ENCODE assay signal across 15 mouse cellular contexts in genomic region chr6:72370091-72370490, GRCm38 (mm10). TPM values are rescaled to one million over a fixed set of nuclear protein-coding genes. Genes with fewer than 3 reads are reported as not detected.
DNase-seq lines count a peak whose midpoint lies in the region; ATAC-seq and TF ChIP-seq lines count a peak whose summit lies in the region.
"Had no signal": no experiment of that assay in that cellular context is flagged by ENCODE, and none has a peak within 500 bp of the region (broad histone marks: within the 10 kb centered on the region; RNA-seq: fewer than 3 reads in every experiment).

No protein-coding gene starts in this region.

- DNase-seq in heart, postnatal 36 days, result no peak
- DNase-seq in spleen, adult 2 months (ENCODE audit: low read depth in 1 of 2, low spot score in 2 of 2), result no peak
- DNase-seq in spleen, adult 12 weeks (ENCODE audit: low spot score), result no peak
- DNase-seq in adrenal gland, postnatal 36 days, result peak; percentile 84
- no peak for DNase-seq in stomach, postnatal 0 days (ENCODE audit: low spot score)
- no peak for DNase-seq in limb, embryonic 10.5 days (ENCODE audit: low spot score)
- DNase-seq: kidney, adult 8-10 months had no signal

- H3K27me3 ChIP-seq in heart, embryonic 12.5 days (replicated peaks), result no peaks in the 10 kb centered on the region
- no peaks in the 10 kb centered on the region for H3K27me3 ChIP-seq in spleen, adult 2 months (ENCODE audit: control insufficient read depth, insufficient read depth, low read length)
- no peaks in the 10 kb centered on the region for H3K27me3 ChIP-seq in stomach, postnatal 0 days (ENCODE audit: control insufficient read depth, insufficient read depth, low read length)
- H3K27me3 ChIP-seq in hindbrain, embryonic 13.5 days, result no peaks in the 10 kb centered on the region
- H3K27me3 ChIP-seq in limb, embryonic 10.5 days (ENCODE audit: low read depth, poor library complexity, severe bottlenecking), result no peaks in the 10 kb centered on the region
- H3K27me3 ChIP-seq: limb, embryonic 15.5 days had no signal

- no peaks in the 10 kb centered on the region for H3K9me3 ChIP-seq in heart, embryonic 12.5 days (replicated peaks)
- no peaks in the 10 kb centered on the region for H3K9me3 ChIP-seq in stomach, postnatal 0 days (ENCODE audit: control insufficient read depth, low read length)
- H3K9me3 ChIP-seq in hindbrain, embryonic 13.5 days, result no peaks in the 10 kb centered on the region
- no peaks in the 10 kb centered on the region for H3K9me3 ChIP-seq in limb, embryonic 10.5 days (replicated peaks)
- H3K9me3 ChIP-seq: limb, embryonic 15.5 days had no signal

- H3K4me2 ChIP-seq in heart, embryonic 12.5 days, result no peak overlapping the region
- no peak overlapping the region for H3K4me2 ChIP-seq in stomach, postnatal 0 days (replicated peaks; ENCODE audit: low read depth)
- no peak overlapping the region for H3K4me2 ChIP-seq in hindbrain, embryonic 13.5 days
- H3K4me2 ChIP-seq: limb, embryonic 15.5 days; midbrain, embryonic 11.5 days had no signal

- no peak for TF ChIP-seq EP300 in stomach, postnatal 0 days (optimal IDR thresholded peaks at IDR 0.05)

- H3K36me3 ChIP-seq in heart, embryonic 12.5 days, result peaks cover 9% of the 10 kb centered on the region
- peaks cover 1% of the 10 kb centered on the region; the same call in 1 of the 2 replicates for H3K36me3 ChIP-seq in spleen, adult 2 months (ENCODE audit: control insufficient read depth, insufficient read depth, low read length)
- H3K36me3 ChIP-seq in stomach, postnatal 0 days (ENCODE audit: control insufficient read depth, insufficient read depth, low read length), result no peaks in the 10 kb centered on the region
- H3K36me3 ChIP-seq in hindbrain, embryonic 13.5 days, result no peaks in the 10 kb centered on the region
- no peaks in the 10 kb centered on the region for H3K36me3 ChIP-seq in limb, embryonic 10.5 days
- H3K36me3 ChIP-seq: limb, embryonic 15.5 days had no signal

- 70% methylated on average over 12 of the region's 12 CpGs for WGBS in heart, embryonic 12.5 days
- WGBS in spleen, adult 2 months, result 88% methylated on average over 12 of the region's 12 CpGs
- WGBS in stomach, postnatal 0 days, result 54% methylated on average over 12 of the region's 12 CpGs
- WGBS in hindbrain, embryonic 13.5 days, result 82% methylated on average over 12 of the region's 12 CpGs
- 85% methylated on average over 12 of the region's 12 CpGs for WGBS in limb, embryonic 10.5 days

- no peak for TF ChIP-seq POLR2A in spleen, adult 2 months (IDR thresholded peaks at IDR 0.05; ENCODE audit: low read depth, low read length)

- no peak overlapping the region for H3K9ac ChIP-seq in heart, embryonic 12.5 days
- no peak overlapping the region for H3K9ac ChIP-seq in stomach, postnatal 0 days (ENCODE audit: low read length)
- H3K9ac ChIP-seq in hindbrain, embryonic 13.5 days, result no peak overlapping the region
- H3K9ac ChIP-seq: limb, embryonic 15.5 days had no signal

- intact Hi-C loops in heart, postnatal 36 days (cut with DNase I), result no loop called here

- no peak for ATAC-seq in heart, embryonic 12.5 days (ENCODE audit: insufficient number of reproducible peaks, low FRiP score)
- ATAC-seq in stomach, postnatal 0 days (ENCODE audit: low FRiP score, low TSS enrichment), result peak; percentile 31
- no peak for ATAC-seq in hindbrain, embryonic 13.5 days (ENCODE audit: low FRiP score)
- ATAC-seq: forebrain, embryonic 16.5 days; hindbrain, embryonic 16.5 days had no signal

- no peak for TF ChIP-seq CTCF in spleen, adult 2 months (IDR thresholded peaks at IDR 0.05; ENCODE audit: extremely low read depth, insufficient read depth, insufficient read length, insufficient replicate concordance)
- TF ChIP-seq CTCF in stomach, postnatal 0 days (IDR thresholded peaks at IDR 0.05; ENCODE audit: low read depth), result no peak

- H3K27ac ChIP-seq in heart, embryonic 12.5 days (ENCODE audit: poor library complexity, severe bottlenecking), result peak overlapping the region; percentile 89; the same call in 1 of the 2 replicates
- H3K27ac ChIP-seq in spleen, adult 2 months (ENCODE audit: insufficient read depth, low read length), result peak overlapping the region; percentile 51; the same call in 1 of the 2 replicates
- H3K27ac ChIP-seq in stomach, postnatal 0 days (replicated peaks), result peak overlapping the region; percentile 76
- no peak overlapping the region for H3K27ac ChIP-seq in hindbrain, embryonic 13.5 days
- H3K27ac ChIP-seq in limb, embryonic 10.5 days, result no peak overlapping the region
- H3K27ac ChIP-seq: left cerebral cortex, adult 2 months; limb, embryonic 15.5 days had no signal

- H3K4me3 ChIP-seq in heart, embryonic 12.5 days, result no peak overlapping the region
- H3K4me3 ChIP-seq in spleen, adult 2 months (ENCODE audit: extremely low read depth, insufficient read depth, insufficient read length), result no peak overlapping the region
- no peak overlapping the region for H3K4me3 ChIP-seq in stomach, postnatal 0 days (ENCODE audit: low read depth, low read length)
- H3K4me3 ChIP-seq in hindbrain, embryonic 13.5 days, result no peak overlapping the region
- no peak overlapping the region for H3K4me3 ChIP-seq in limb, embryonic 10.5 days
- H3K4me3 ChIP-seq: left cerebral cortex, adult 2 months; limb, embryonic 15.5 days had no signal

- peaks cover 50% of the 10 kb centered on the region for H3K4me1 ChIP-seq in heart, embryonic 12.5 days (replicated peaks)
- H3K4me1 ChIP-seq in spleen, adult 2 months (ENCODE audit: control insufficient read depth, insufficient read depth, insufficient read length), result peaks cover 3% of the 10 kb centered on the region; the same call in 1 of the 2 replicates
- peaks cover 6% of the 10 kb centered on the region; the same call in 1 of the 2 replicates for H3K4me1 ChIP-seq in stomach, postnatal 0 days (replicated peaks; ENCODE audit: control insufficient read depth, insufficient read depth)
- 0 out of 2 replicates have a peak, but pooled peaks cover 4% of the 10 kb centered on the region for H3K4me1 ChIP-seq in hindbrain, embryonic 13.5 days (replicated peaks)
- peaks cover 16% of the 10 kb centered on the region; the same call in 1 of the 2 replicates for H3K4me1 ChIP-seq in limb, embryonic 10.5 days

RNA-seq across cellular contexts. Expression of gene Rnf181, which starts 3.3 kb away (rescaled TPM):
- 90.0 and 92.9 TPM in 2 replicates for polyA plus RNA-seq in heart, embryonic 12.5 days (2016; fragmentation: Nextera tagmentation; extraction: Ambion mirVana)
- 10 to 100 TPM; 42.8 to 47.6 TPM for total RNA-seq in heart, postnatal 36 days (2021)
- polyA plus RNA-seq in spleen, adult 2 months (2012; rRNA removed), result 62.4 and 65.8 TPM in 2 replicates
- 100 to 1,000 TPM; 258 to 471 TPM for total RNA-seq in adrenal gland, postnatal 36 days (2021)
- 136 and 137 TPM in 2 replicates for polyA plus RNA-seq in stomach, postnatal 0 days (2015; fragmentation: Nextera tagmentation; extraction: Ambion mirVana)
- polyA plus RNA-seq in hindbrain, embryonic 13.5 days (2015; fragmentation: Nextera tagmentation; extraction: Ambion mirVana), result 141 and 147 TPM in 2 replicates
- polyA plus RNA-seq in limb, embryonic 10.5 days (2016; fragmentation: Nextera tagmentation; extraction: Ambion mirVana), result 109 TPM in 2 replicates

RNA-seq across cellular contexts. Expression of gene Vamp5, which starts 10.2 kb away (rescaled TPM):
- polyA plus RNA-seq in heart, embryonic 12.5 days (2016; fragmentation: Nextera tagmentation; extraction: Ambion mirVana), result 48.3 and 52.1 TPM in 2 replicates
- total RNA-seq in heart, postnatal 36 days (2021), result 10 to 100 TPM; 67.4 to 72.6 TPM
- polyA plus RNA-seq in spleen, adult 2 months (2012; rRNA removed), result 51.3 and 55.6 TPM in 2 replicates
- 10 to 100 TPM; 35.1 to 38.5 TPM for total RNA-seq in adrenal gland, postnatal 36 days (2021)
- polyA plus RNA-seq in stomach, postnatal 0 days (2015; fragmentation: Nextera tagmentation; extraction: Ambion mirVana), result 20.2 and 22.2 TPM in 2 replicates
- polyA plus RNA-seq in hindbrain, embryonic 13.5 days (2015; fragmentation: Nextera tagmentation; extraction: Ambion mirVana), result 18.8 and 20.8 TPM in 2 replicates
- 19.1 and 19.7 TPM in 2 replicates for polyA plus RNA-seq in limb, embryonic 10.5 days (2016; fragmentation: Nextera tagmentation; extraction: Ambion mirVana)

RNA-seq across cellular contexts. Expression of gene Tmem150a, which starts 14.8 kb away (rescaled TPM):
- polyA plus RNA-seq in heart, embryonic 12.5 days (2016; fragmentation: Nextera tagmentation; extraction: Ambion mirVana), result 13.3 and 13.5 TPM in 2 replicates
- 10 to 100 TPM; 19.3 to 22.6 TPM for total RNA-seq in heart, postnatal 36 days (2021)
- polyA plus RNA-seq in spleen, adult 2 months (2012; rRNA removed), result 21.7 and 24.6 TPM in 2 replicates
- total RNA-seq in adrenal gland, postnatal 36 days (2021), result 10 to 100 TPM; 19.5 to 22.5 TPM
- 7.7 and 8.4 TPM in 2 replicates for polyA plus RNA-seq in stomach, postnatal 0 days (2015; fragmentation: Nextera tagmentation; extraction: Ambion mirVana)
- polyA plus RNA-seq in hindbrain, embryonic 13.5 days (2015; fragmentation: Nextera tagmentation; extraction: Ambion mirVana), result 14.4 and 16.0 TPM in 2 replicates
- 9.9 and 10.3 TPM in 2 replicates for polyA plus RNA-seq in limb, embryonic 10.5 days (2016; fragmentation: Nextera tagmentation; extraction: Ambion mirVana)
- total RNA-seq: common myeloid progenitor, adult 5-6 weeks had no signal

RNA-seq across cellular contexts. Expression of gene Vamp8, which starts 20.4 kb away (rescaled TPM):
- polyA plus RNA-seq in heart, embryonic 12.5 days (2016; fragmentation: Nextera tagmentation; extraction: Ambion mirVana), result 111 and 112 TPM in 2 replicates
- total RNA-seq in heart, postnatal 36 days (2021), result 10 to 100 TPM; 75.7 to 81.5 TPM
- polyA plus RNA-seq in spleen, adult 2 months (2012; rRNA removed), result 100 and 107 TPM in 2 replicates
- total RNA-seq in adrenal gland, postnatal 36 days (2021), result 100 to 1,000 TPM; 104 to 156 TPM
- 368 and 396 TPM in 2 replicates for polyA plus RNA-seq in stomach, postnatal 0 days (2015; fragmentation: Nextera tagmentation; extraction: Ambion mirVana)
- polyA plus RNA-seq in hindbrain, embryonic 13.5 days (2015; fragmentation: Nextera tagmentation; extraction: Ambion mirVana), result 25.9 and 29.4 TPM in 2 replicates
- 67.5 and 81.7 TPM in 2 replicates for polyA plus RNA-seq in limb, embryonic 10.5 days (2016; fragmentation: Nextera tagmentation; extraction: Ambion mirVana)

RNA-seq across cellular contexts. Expression of gene 0610030E20Rik, which starts 23.0 kb away (rescaled TPM):
- 17.2 and 19.9 TPM in 2 replicates for polyA plus RNA-seq in heart, embryonic 12.5 days (2016; fragmentation: Nextera tagmentation; extraction: Ambion mirVana)
- 10 to 100 TPM in 1 of 2 experiments, 1 to 10 TPM in 1; 9.8 to 11.3 TPM for total RNA-seq in heart, postnatal 36 days (2021)
- polyA plus RNA-seq in spleen, adult 2 months (2012; rRNA removed), result 19.9 and 23.1 TPM in 2 replicates
- 10 to 100 TPM; 24.1 to 30.5 TPM for total RNA-seq in adrenal gland, postnatal 36 days (2021)
- polyA plus RNA-seq in stomach, postnatal 0 days (2015; fragmentation: Nextera tagmentation; extraction: Ambion mirVana), result 19.6 and 20.5 TPM in 2 replicates
- polyA plus RNA-seq in hindbrain, embryonic 13.5 days (2015; fragmentation: Nextera tagmentation; extraction: Ambion mirVana), result 20.6 and 21.1 TPM in 2 replicates
- polyA plus RNA-seq in limb, embryonic 10.5 days (2016; fragmentation: Nextera tagmentation; extraction: Ambion mirVana), result 24.3 and 27.3 TPM in 2 replicates

Comparison
In these comparisons a context has a peak if more than half of its experiments do, and no peak if none do; other contexts are left out.
1. H3K27ac ChIP-seq: peak in heart, embryonic 12.5 days (single experiment), spleen, adult 2 months (single experiment) and stomach, postnatal 0 days (single experiment); none in hindbrain, embryonic 13.5 days (single experiment) and limb, embryonic 10.5 days (single experiment).
2. DNase-seq: peak in adrenal gland, postnatal 36 days (2 of 2); none in heart, postnatal 36 days (0 of 2), spleen, adult 2 months (0 of 2), spleen, adult 12 weeks (single experiment), stomach, postnatal 0 days (single experiment) and limb, embryonic 10.5 days (single experiment).